Mouse (Mus musculus): ENCODE measurements around the gene LTO1. TPM values are rescaled to one million over a fixed set of nuclear protein-coding genes. Genes with fewer than 3 reads are reported as not detected.
A peak's percentile ranks its signal among the peaks of the same experiment; 100 is the strongest.

The LTO1 gene
- polyA plus RNA-seq, 1 experiment = 13.5 TPM

DNA sequence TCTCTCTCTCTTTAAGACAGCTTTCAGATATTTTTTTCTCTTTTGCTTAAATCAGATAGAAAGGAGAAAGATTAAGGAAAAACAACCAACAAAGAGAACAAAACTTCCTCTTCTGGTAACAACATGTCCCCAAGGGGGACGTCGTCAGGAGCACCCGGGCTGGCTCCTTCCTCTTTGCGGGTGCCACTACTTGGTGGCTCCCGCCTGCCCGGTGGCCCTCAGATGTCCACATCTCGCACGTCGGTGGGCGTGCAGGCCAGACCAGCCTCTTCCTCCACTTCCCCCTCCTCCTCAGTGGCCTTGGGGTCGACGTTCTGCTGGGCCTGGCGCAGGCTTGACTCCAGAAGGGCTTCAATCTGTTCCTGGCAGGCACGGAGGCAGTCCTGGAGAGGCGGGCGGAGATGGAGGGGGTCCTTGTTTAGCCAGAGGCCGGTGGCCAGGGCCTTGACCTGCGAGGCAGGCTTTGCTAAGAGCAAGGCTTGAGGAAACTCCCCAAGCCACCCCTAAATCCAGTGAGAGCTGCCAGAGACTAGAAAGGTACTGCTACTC is 17.6 kb downstream of the LTO1 start:
- TF ChIP-seq MAX (IDR thresholded peaks at IDR 0.05) (no peak), MYOG (IDR thresholded peaks at IDR 0.05; ENCODE audit: control insufficient read depth, extremely low read depth, insufficient read length) (no peak), FOSL1 (IDR thresholded peaks at IDR 0.05; ENCODE audit: insufficient read depth, low read length, poor library complexity, severe bottlenecking) (no peak), CTCF (IDR thresholded peaks at IDR 0.05; ENCODE audit: control insufficient read depth, insufficient read depth, insufficient read length) (no peak), CEBPB (IDR thresholded peaks at IDR 0.05; ENCODE audit: low read depth) (no peak), MYOD1 (IDR thresholded peaks at IDR 0.05; ENCODE audit: control insufficient read depth, insufficient read length, low read depth) (no peak), USF1 (IDR thresholded peaks at IDR 0.05; ENCODE audit: low read depth) (no peak)
- Histone ChIP-seq H3ac (ENCODE audit: control insufficient read depth, insufficient read length, low read depth) (no peak overlapping the region), H3K36me3 (ENCODE audit: control insufficient read depth, insufficient read depth) (peaks cover 64% of the 10 kb centered on the region), H3K27me3 (ENCODE audit: control insufficient read depth, insufficient read depth, insufficient read length) (no peaks in the 10 kb centered on the region), H3K79me2 (ENCODE audit: control insufficient read depth, insufficient read depth) (peaks cover 46% of the 10 kb centered on the region), H3K4me3 (ENCODE audit: insufficient read depth, poor library complexity, severe bottlenecking) (no peak overlapping the region), H3K79me3 (ENCODE audit: low read depth) (peaks cover 32% of the 10 kb centered on the region)

DNA sequence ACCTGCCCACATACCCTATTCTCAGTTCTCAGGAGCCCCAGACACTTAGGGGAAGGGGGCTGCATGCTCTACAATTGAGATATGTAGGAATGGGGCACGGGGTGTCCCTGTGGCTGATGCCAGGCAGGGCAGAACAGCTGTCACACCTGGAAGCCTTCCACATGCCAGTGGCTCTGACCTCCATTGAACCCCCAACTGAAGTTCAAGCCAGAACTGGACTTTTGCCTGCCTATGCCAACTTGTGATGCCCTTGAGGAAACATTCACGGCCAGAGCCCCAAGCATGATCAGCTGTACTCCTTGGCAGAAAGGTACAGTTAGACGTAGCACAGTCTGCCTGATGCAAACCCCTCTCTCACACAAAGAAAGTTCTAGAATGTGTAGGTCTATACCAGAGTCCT is 18.4 kb downstream of the LTO1 start:
- H3ac ChIP-seq (ENCODE audit: control insufficient read depth, insufficient read length, low read depth) = no peak overlapping the region
- H3K79me3 ChIP-seq (ENCODE audit: low read depth) = peaks cover 37% of the 10 kb centered on the region
- no peaks in the 10 kb centered on the region for H3K27me3 ChIP-seq (ENCODE audit: control insufficient read depth, insufficient read depth, insufficient read length)
- peaks cover 55% of the 10 kb centered on the region for H3K79me2 ChIP-seq (ENCODE audit: control insufficient read depth, insufficient read depth)
- no peak overlapping the region for H3K4me3 ChIP-seq (ENCODE audit: insufficient read depth, poor library complexity, severe bottlenecking)
- no peak for TF ChIP-seq FOSL1 (IDR thresholded peaks at IDR 0.05; ENCODE audit: insufficient read depth, low read length, poor library complexity, severe bottlenecking)
- TF ChIP-seq USF1 (IDR thresholded peaks at IDR 0.05; ENCODE audit: low read depth) = no peak
- no peak for TF ChIP-seq CEBPB (IDR thresholded peaks at IDR 0.05; ENCODE audit: low read depth)
- TF ChIP-seq CTCF (IDR thresholded peaks at IDR 0.05; ENCODE audit: control insufficient read depth, insufficient read depth, insufficient read length) = no peak
- TF ChIP-seq MAX (IDR thresholded peaks at IDR 0.05) = no peak
- TF ChIP-seq MYOG (IDR thresholded peaks at IDR 0.05; ENCODE audit: control insufficient read depth, extremely low read depth, insufficient read length) = no peak
- TF ChIP-seq MYOD1 (IDR thresholded peaks at IDR 0.05; ENCODE audit: control insufficient read depth, insufficient read length, low read depth) = no peak
- H3K36me3 ChIP-seq (ENCODE audit: control insufficient read depth, insufficient read depth) = peaks cover 67% of the 10 kb centered on the region

DNA sequence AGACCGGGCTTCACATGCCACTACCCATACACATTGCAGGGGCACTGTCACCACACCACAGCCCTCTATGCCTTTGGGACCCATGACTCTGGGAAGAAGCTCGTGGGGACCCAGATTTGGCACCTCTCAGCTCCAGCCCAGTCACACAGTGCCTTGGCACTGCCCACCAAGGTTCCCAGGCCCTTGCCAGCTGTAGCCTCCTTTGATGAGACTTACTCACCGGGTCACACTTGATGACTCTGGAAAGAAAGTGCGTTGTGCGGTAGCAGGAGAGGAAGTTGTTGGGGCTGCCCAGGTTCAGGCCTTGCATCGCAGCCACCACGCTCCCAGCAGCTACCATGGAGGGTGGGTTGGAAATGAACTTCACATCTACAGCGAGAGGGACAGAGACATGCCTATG is 18.9 kb downstream of the LTO1 start:
- no peak overlapping the region for H3ac ChIP-seq (ENCODE audit: control insufficient read depth, insufficient read length, low read depth)
- peaks cover 67% of the 10 kb centered on the region for H3K36me3 ChIP-seq (ENCODE audit: control insufficient read depth, insufficient read depth)
- peaks cover 59% of the 10 kb centered on the region for H3K79me2 ChIP-seq (ENCODE audit: control insufficient read depth, insufficient read depth)
- no peaks in the 10 kb centered on the region for H3K27me3 ChIP-seq (ENCODE audit: control insufficient read depth, insufficient read depth, insufficient read length)
- no peak for TF ChIP-seq CEBPB (IDR thresholded peaks at IDR 0.05; ENCODE audit: low read depth)
- TF ChIP-seq USF1 (IDR thresholded peaks at IDR 0.05; ENCODE audit: low read depth) = no peak
- no peak for TF ChIP-seq MYOG (IDR thresholded peaks at IDR 0.05; ENCODE audit: control insufficient read depth, extremely low read depth, insufficient read length)
- TF ChIP-seq FOSL1 (IDR thresholded peaks at IDR 0.05; ENCODE audit: insufficient read depth, low read length, poor library complexity, severe bottlenecking) = no peak
- no peak for TF ChIP-seq MYOD1 (IDR thresholded peaks at IDR 0.05; ENCODE audit: control insufficient read depth, insufficient read length, low read depth)
- no peak for TF ChIP-seq CTCF (IDR thresholded peaks at IDR 0.05; ENCODE audit: control insufficient read depth, insufficient read depth, insufficient read length)
- no peak for TF ChIP-seq MAX (IDR thresholded peaks at IDR 0.05)
- H3K4me3 ChIP-seq (ENCODE audit: insufficient read depth, poor library complexity, severe bottlenecking) = no peak overlapping the region
- H3K79me3 ChIP-seq (ENCODE audit: low read depth) = peaks cover 41% of the 10 kb centered on the region

DNA sequence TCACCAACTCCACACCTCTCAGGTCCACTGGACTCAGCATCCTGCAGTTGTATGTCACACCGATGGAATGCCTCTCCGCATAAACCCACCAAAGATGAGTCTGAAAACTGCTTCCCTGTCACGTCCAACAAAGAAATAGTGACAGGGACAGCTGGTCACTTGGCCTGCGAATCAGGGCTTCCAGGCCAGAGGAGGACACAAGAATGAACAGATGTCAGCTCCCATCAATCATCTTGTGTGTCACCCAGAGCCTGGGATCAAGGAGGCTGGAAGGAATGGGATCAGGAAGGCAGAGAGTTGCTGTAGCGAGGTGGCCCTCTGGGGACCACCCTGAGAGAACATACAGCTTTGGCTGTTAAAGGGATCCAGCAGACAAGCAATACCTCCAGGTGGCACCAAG is 20.0 kb downstream of the LTO1 start:
- no peak overlapping the region for H3ac ChIP-seq (ENCODE audit: control insufficient read depth, insufficient read length, low read depth)
- H3K36me3 ChIP-seq (ENCODE audit: control insufficient read depth, insufficient read depth) = peaks cover 67% of the 10 kb centered on the region
- H3K79me3 ChIP-seq (ENCODE audit: low read depth) = peaks cover 48% of the 10 kb centered on the region
- H3K79me2 ChIP-seq (ENCODE audit: control insufficient read depth, insufficient read depth) = peaks cover 68% of the 10 kb centered on the region
- H3K4me3 ChIP-seq (ENCODE audit: insufficient read depth, poor library complexity, severe bottlenecking) = no peak overlapping the region
- TF ChIP-seq MYOD1 (IDR thresholded peaks at IDR 0.05; ENCODE audit: control insufficient read depth, insufficient read length, low read depth) (peak; percentile 86), FOSL1 (IDR thresholded peaks at IDR 0.05; ENCODE audit: insufficient read depth, low read length, poor library complexity, severe bottlenecking) (no peak)
- no peaks in the 10 kb centered on the region for H3K27me3 ChIP-seq (ENCODE audit: control insufficient read depth, insufficient read depth, insufficient read length)

DNA sequence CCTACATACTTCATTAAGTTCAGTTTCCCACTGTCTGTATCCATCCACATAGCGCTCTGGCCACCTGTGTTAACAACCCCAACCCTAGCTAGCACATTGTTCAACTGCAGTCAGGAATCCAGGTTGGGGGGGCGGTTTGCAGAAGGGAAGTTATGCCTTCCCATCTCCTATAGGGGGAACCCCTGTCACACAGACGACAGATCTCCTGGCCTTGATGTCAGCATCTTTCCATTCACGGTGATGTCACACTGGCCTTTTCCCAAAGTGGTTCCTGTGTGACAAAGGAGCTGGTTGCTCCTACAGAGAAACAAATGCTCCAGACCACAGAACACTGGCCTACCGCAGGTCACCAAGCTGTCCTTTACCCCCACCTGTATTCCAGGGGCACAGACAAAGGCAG is 20.7 kb downstream of the LTO1 start:
- Histone ChIP-seq H3K27me3 (ENCODE audit: control insufficient read depth, insufficient read depth, insufficient read length) (no peaks in the 10 kb centered on the region), H3K4me3 (ENCODE audit: insufficient read depth, poor library complexity, severe bottlenecking) (no peak overlapping the region), H3K79me2 (ENCODE audit: control insufficient read depth, insufficient read depth) (peaks cover 68% of the 10 kb centered on the region), H3K79me3 (ENCODE audit: low read depth) (peaks cover 48% of the 10 kb centered on the region), H3K36me3 (ENCODE audit: control insufficient read depth, insufficient read depth) (peaks cover 67% of the 10 kb centered on the region), H3ac (ENCODE audit: control insufficient read depth, insufficient read length, low read depth) (peak overlapping the region; percentile 33)
- no peak for TF ChIP-seq MYOG (IDR thresholded peaks at IDR 0.05; ENCODE audit: control insufficient read depth, extremely low read depth, insufficient read length)
- no peak for TF ChIP-seq CTCF (IDR thresholded peaks at IDR 0.05; ENCODE audit: control insufficient read depth, insufficient read depth, insufficient read length)
- no peak for TF ChIP-seq USF1 (IDR thresholded peaks at IDR 0.05; ENCODE audit: low read depth)
- no peak for TF ChIP-seq MAX (IDR thresholded peaks at IDR 0.05)
- no peak for TF ChIP-seq FOSL1 (IDR thresholded peaks at IDR 0.05; ENCODE audit: insufficient read depth, low read length, poor library complexity, severe bottlenecking)
- TF ChIP-seq MYOD1 (IDR thresholded peaks at IDR 0.05; ENCODE audit: control insufficient read depth, insufficient read length, low read depth) = no peak
- no peak for TF ChIP-seq CEBPB (IDR thresholded peaks at IDR 0.05; ENCODE audit: low read depth)

DNA sequence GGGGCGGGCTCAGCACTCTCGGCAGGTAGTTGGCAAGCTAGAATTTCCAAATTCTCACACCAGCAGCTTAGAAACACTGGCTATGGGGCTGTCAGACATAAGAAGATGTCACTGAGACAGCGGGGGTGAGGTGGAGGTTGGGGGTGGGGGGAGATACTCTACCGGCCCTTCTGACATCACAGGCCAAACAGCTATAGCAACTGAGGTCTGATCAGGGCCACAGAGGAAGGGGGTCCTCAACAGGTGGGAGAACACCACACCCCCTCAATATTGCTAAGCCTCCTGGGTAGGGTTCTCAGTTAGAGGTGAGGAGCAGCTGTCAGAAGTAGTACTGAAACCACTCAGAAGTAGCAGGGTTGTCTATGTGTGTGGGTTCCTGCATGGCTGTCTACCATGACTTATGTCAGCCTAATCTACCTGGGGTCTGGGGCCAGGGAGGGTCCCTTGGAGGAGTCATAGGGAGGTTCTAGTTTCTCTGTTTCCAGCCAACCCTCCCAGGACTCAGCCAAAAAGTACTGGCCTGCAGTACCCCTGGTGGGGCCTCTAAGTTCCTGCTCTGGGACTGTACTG is 21.5 kb downstream of the LTO1 start:
- Histone ChIP-seq H3ac (ENCODE audit: control insufficient read depth, insufficient read length, low read depth) (peak overlapping the region; percentile 33), H3K4me3 (ENCODE audit: insufficient read depth, poor library complexity, severe bottlenecking) (peak overlapping the region; percentile 89), H3K79me2 (ENCODE audit: control insufficient read depth, insufficient read depth) (peaks cover 68% of the 10 kb centered on the region), H3K79me3 (ENCODE audit: low read depth) (peaks cover 48% of the 10 kb centered on the region), H3K36me3 (ENCODE audit: control insufficient read depth, insufficient read depth) (peaks cover 59% of the 10 kb centered on the region), H3K27me3 (ENCODE audit: control insufficient read depth, insufficient read depth, insufficient read length) (no peaks in the 10 kb centered on the region)
- no peak for TF ChIP-seq CEBPB (IDR thresholded peaks at IDR 0.05; ENCODE audit: low read depth)
- no peak for TF ChIP-seq MYOD1 (IDR thresholded peaks at IDR 0.05; ENCODE audit: control insufficient read depth, insufficient read length, low read depth)
- no peak for TF ChIP-seq MYOG (IDR thresholded peaks at IDR 0.05; ENCODE audit: control insufficient read depth, extremely low read depth, insufficient read length)
- TF ChIP-seq USF1 (IDR thresholded peaks at IDR 0.05; ENCODE audit: low read depth) = no peak
